Mouse (Mus musculus) lung, adult 18-20 months (tissue): ENCODE measurements at regions not wholly inside any gene's neighbourhood (a gene's known extent, or its start where the extent isn't known, plus 50 kb on each side); places are given as distances from the start of the nearest gene placed in this dataset.
A peak's percentile ranks its signal among the peaks of the same experiment; 100 is the strongest.
"Not testable (repeated sequence)": the region's sequence is repeated elsewhere in the genome, so short reads cannot be mapped to it uniquely, and the experiment has no call there.

Experiments
- DNase-seq, 2 experiments: peaks; one replicate each; pipeline ENCODE4 v3.0.0; 2022; ENCODE audit warnings: mixed read lengths in 2 of 2

DNA sequence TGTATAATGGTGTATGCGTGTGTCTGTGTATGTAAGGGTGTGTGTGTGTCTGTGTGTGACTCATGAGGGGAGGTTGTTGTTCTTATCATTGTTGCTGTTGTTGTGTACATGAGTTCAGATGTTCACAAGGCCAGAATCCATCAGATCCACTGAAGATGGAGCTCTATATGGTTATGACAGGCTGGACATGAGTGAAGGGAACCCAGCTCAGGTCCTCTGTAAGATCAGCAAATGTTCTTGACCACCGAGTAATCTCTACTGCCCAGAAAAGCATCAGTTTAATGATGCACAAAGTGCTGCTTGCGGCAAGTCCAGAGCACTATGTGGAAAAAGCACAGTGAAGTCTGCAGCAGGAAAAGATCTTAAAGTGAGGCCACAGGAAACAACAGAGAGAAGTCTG, 77.5 kb downstream of the Gm15319 start:
- not testable (repeated sequence) for DNase-seq

DNA sequence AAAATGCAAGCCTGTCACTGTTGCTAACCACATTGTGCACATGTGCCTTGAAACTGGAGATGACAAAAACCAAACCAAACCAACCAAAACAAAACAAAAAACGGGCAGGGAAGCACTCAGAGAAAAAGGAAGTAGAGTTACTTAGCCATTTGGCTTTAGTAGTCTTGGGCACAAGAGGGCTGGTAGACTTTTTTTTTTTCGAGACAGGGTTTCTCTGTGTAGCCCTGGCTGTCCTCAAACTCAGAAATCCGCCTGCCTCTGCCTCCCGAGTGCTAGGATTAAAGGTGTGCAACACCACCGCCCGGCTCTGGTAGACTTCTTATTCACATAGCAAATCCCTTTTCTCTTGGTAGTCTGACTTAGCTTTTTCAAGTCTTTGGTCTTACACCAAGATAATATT, 78.2 kb downstream of the Gm15319 start:
- DNase-seq, result not testable (repeated sequence)

DNA sequence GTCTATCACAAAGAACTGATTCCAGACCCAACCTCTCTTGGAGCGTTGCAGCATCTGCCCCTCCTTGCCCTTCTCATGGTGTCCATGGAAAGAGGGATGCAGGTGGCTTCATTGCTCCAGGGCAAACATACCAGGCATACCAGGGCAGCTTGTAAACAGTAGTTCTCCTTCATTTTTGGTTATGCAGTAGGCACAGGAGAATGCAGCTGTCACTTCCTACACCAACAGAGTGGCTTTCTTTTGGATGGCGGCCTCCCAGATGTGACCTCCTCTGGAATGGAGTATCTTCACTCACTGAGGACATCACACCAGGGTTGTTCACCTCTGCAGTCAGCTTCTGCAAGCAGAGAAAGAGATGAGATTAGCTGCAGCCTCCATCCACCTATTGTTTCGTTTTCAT, 79.9 kb downstream of the Gm15319 start:
- DNase-seq, result not testable (repeated sequence)

DNA sequence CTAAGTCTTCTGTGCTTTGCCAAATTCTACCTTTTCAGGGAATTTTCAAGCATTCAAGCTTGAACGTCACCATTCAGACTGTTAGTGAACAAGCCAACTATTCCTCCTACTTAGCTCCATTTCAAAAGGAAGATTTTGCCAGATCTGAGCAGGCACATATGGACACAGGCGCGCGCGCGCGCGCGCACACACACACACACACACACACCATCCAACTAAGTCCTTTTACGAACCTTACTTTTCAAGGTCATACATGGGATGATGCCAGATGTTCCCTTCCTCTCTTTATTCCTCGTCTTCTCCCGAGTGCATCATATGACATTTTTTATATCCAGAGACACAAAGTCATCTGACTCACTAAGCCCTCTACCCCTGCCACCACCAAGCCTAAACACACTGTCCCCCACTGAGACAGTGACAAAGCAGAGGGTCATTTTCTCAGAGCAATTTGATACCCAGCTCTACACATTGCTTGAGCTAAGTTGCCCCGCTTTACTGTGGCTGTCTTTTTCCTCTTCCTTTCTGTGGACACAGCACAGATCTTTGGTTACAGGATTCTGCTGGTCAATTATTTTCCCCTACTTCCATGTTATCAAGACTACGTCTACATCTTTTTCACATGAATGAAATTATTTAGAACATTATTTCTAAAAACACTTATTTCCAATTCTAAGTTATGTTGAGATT, 81.7 kb downstream of the Gm15319 start:
- not testable (repeated sequence) for DNase-seq

DNA sequence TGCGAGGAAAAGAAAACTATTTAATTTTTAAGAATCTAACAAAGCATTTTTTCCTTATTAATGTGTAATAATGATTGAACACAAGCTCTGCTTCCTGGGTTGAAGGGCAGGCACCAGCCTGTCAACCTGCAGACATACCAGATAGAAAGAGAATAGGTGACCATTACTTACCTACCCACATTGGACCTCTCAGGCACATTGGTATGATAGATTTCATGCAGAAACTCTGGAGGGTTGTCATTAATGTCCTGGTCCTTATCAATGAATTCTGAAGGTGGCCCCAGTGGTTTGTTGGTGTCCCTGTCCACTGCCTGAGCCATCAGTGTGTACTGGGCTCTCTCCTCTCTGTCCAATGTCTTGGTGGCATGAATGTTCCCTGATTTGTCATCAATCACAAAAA, 85.3 kb downstream of the Gm15319 start:
- not testable (repeated sequence) for DNase-seq

DNA sequence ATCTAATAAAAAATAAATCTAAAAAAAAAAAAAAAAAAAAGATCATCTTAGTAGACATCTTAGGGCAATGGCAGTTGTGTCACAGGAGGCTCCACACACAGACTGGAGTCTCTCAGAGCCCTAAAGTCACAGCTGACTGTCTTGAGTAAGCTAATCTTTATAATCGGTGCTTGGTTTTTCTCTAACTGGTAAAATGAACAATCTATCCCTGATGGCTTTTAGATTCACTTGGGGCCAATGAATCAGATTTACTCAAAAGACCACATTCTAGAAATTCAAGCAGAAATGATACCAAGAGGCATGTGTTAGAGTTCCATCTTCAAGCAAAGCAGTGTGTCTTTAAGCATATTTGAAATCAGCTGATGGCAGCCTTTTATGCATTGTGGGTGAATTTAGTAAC, 86.3 kb downstream of the Gm15319 start:
- not testable (repeated sequence) for DNase-seq

DNA sequence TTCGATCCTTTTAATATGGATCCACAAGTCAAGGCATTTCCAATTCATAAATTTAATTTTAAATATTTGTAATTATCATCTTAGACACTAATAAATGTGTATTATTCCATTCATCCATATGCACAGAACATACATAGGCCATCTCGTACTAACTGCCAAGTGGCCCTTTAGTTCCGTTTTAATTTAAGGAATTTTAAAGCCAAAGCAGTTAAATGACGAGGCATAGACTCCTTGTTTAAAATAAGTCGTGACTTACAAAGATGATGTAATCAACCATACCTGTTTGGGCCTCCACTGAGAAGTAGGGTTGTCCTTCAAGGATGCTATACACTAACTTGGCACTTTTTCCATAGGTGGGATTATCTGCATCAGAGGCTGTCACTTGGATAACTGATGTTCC, 89.2 kb downstream of the Gm15319 start:
- not testable (repeated sequence) for DNase-seq

DNA sequence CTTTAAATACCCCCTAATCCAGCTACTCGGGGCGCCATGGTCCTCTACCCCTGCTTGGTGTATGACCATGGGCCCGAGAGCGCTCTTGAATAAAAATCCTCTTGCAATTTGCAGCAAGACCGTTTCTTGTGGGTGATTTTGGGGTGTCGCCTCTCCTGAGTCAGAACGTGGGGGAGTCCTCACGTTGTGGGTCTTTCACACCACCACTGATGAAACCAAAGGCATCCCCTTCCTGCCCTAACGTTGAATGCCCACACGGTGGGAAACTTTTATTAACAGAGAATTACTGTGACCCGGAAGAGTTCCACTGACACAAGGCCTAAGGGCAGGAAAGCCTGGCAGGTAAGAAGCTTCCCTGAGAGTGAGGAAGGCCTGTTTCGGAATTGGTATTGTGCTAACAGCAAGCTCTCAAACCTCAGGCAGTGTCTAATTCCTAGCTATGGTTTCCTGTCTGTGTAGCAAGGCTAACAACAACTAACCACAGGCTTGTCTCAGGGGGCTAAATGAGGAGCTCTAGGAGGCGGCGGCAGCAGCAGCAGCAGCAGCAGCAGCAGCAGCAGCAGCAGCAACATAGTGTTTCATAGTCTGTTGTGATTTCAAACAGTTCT, 95.4 kb downstream of the Gm15319 start:
- not testable (repeated sequence) for DNase-seq

DNA sequence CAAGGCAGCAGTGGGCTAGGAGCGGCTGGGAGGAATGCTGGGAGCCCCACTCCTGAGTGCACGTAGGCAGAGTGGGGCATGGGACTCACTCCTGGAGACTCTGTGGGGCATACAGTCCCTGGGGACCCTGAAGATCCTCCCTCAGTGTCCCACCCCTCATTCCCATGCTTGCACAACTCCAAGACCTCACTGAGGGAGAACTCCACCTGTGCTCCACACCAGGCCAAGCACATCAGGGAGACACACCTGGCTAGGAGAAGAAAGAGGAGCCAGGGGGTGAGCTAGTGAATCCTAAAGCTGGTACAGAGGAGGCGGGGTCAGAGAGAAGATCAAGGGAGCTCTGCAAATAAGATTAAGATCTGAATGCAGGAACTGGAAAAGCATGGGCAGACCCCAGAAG, 96.2 kb downstream of the Gm15319 start:
- DNase-seq, result peak in 1 of 2 experiments; percentile 15

DNA sequence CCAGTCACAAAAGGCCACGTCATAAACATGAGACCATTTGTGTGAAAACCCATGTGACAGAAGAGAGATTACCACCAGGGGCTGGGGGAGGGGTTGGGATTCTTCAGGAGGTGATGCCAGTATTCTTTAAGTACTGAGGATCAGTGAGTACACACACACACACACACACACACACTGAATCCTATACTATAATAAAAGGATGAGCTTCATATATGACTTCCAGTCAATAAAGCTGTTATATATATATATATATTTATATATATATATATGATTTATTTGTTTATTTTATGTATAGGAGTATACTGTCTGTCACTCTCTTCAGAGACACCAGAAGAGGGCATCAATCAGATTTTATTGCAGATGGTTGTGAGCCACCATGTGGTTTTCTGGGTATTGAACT, 98.4 kb downstream of the Gm15319 start:
- not testable (repeated sequence) for DNase-seq

DNA sequence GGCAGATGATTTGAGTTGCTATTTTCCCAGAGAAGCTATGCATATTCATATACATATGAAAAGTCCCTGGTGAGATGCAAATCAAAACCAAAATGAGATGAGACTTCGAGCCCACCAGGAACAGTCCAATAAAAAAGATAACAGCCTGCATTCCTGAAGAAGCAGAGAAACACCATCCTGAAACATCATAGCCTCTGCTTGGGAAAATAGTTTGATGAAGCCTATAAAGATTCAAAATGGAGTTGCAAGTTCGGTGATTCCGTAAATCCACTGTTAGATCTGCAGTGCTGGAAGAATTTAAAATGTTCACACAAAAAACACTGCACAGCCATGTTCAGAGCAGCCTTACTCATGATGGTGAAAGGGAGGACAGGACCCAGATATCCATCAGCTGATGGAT, 98.9 kb downstream of the Gm15319 start:
- not testable (repeated sequence) for DNase-seq

DNA sequence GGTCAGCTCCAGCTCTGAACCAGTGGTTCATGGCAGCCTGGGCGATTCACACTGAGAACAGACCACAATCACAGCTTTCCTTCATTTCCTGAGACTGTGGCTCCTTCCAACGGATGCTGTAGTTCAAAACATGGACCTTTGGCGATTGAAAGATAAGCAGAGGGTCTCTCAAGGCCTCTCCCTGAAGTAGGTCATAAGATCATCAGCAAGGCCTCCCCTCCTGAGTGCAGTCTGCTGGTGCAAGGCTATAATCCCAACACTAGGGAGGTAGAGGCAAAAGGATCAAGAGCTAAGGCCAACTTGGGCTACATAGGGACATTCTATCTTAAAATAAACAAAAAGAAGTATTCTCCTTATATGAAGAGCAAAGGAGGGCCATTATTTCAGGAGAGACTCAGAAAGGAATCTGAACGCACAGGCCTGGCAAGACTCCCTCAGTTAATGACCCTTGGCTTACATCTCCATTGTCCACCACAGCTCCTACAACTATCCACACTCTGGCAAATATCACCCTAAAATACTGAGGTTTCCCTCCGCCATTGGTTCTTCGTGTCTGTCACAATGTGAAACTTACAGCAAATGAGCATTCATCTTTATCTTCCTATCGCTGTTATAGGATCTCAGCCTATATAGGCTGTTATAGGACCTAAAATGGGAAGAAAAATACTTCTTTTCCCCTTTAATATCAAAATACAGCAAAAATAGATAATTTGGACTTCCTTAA, 100.0 kb downstream of the Gm15319 start:
- DNase-seq, result not testable (repeated sequence)

DNA sequence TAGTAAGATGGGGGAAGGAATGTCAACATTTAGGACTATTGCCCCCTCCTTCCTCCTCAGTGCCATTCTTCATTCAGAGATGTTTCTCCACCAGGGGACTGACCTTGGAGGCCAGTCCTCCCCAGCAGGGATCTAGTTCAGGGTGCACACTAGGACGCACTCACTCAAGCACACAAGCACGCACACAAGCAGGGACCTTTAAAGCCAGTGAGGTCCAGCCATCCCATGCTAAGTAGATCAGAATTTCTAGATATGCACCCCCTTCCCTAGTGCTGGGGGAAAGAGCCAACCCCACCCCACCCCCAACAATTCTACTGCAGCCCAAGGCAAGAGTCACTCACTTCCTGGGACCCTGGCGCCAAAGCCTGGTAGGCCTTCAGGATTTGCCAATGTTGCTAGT, 100.8 kb downstream of the Gm15319 start:
- not testable (repeated sequence) for DNase-seq

DNA sequence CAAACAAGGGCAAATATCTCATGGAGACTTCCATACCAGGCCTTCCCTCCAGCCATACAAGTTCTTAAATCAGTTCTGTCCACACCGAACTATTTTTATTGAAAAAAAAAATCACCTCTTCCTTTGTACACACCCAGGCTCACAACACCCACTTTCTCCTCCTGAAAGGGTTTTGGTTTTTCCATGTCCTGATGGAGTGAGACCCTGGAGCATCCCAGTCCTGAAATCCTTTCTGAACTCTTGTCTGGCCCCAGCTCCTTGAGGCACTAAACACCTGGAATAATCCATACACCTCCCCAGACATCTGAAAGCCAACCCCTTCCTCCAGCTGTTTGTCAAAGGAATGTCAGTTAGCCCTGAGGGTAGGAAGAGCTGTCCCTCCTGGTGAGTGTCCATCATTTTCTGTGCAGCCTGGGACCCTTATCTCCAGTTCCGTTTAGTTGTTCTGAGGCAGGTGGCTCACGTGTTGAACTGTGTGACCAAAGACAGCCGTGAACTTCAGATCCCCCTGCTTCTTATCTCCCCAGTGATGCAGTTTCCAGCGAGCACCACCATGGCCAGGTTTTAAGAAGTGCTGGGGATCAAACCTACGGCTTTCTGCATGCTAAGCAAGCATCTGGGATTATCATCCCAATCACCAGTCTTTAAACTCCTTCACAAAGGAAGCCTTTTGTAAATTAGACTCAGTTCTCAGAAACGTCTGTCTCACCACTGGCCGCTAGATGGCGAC, 101.4 kb downstream of the Gm15319 start:
- DNase-seq, result not testable (repeated sequence)

DNA sequence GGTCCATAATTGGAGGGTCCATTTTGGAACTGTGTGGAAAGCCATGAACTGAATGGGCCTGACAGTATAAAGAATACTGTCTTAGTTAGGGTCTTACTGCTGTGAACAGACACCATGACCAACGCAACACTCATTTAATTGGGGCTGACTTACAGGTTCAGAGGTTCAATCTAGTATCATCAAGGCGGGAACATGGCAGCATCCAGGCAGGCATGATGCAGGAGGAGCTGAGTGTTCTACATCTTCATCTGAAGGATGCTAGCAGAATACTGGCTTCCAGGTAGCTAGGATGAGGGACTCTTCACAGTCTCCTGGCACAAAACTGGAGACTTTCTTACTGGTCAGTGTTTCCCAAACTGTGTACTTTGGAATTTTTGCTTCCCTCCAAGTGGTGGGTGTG, 102.0 kb downstream of the Gm15319 start:
- DNase-seq, result peak in 1 of 2 experiments; percentile 26

DNA sequence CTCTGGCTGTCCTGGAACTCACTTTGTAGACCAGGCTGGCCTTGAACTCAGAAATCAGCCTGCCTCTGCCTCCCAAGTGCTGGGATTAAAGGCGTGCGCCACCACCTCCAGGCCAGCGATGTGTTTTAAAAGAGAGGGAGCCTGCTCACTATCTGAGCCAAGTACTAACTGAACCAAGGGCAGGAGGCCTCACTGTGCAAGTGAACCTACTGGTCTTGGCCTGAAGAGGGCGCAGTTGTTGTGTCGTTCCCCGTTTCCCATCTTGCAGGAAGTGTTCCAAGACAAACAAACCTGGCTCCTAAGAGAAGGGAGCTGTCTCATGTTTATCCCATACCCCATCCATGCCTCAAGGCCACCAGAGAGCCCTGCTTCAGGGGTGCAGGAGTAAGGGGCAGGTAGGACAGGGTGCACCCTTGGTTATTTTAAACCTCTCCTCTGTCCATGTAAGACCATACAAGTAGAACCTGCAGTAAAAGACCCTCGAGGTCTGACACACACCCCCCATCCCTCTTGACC, 102.8 kb downstream of the Gm15319 start:
- DNase-seq, result not testable (repeated sequence)

DNA sequence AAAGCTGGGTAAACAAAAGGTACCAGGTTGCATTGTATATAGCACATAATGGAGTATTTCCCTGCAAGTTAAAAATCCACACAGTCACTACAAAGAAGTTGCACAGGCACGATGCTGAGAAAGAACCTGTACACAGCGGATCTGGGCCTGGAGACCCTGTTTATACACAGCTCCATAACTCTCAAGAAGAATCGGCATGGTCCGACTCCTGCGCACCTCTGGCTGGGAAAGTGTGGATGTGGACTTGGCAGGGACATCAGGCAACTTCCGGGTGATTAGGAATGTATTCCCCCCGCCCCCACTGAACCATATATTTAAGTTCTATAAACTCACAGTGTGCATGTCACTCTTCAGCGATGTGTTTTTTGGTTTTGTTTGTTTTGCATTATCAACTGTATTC, 103.3 kb downstream of the Gm15319 start:
- DNase-seq, result not testable (repeated sequence)
